In the genomic region with DNA sequence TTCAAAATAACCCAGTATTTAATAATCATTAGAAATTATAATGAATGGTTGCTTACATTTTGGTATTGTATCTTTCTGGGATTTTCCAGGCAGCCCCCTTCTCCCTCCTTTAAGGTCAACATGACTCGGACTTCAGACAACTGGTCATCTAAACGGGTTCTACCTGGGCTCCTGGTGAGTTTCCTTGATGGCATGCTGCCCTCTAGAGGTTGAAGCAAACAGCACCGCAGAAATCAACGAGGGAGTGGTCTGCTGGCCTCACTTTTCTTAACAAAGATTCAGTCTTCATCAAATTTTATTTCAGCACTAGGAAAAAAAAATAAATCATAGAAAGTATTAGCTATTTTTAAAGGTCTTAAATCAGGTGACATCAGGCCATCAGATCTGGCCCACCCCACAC, we compare ENCODE assay signal across 10 mouse cellular contexts. TPM values are rescaled to one million over a fixed set of nuclear protein-coding genes. Genes with fewer than 3 reads are reported as not detected.
DNase-seq lines count a peak whose midpoint lies in the region; ATAC-seq and TF ChIP-seq lines count a peak whose summit lies in the region.
"Had no signal": no experiment of that assay in that cellular context is flagged by ENCODE, and none has a peak within 500 bp of the region (broad histone marks: within the 10 kb centered on the region; RNA-seq: fewer than 3 reads in every experiment).

No protein-coding gene starts in this region.

- ATAC-seq in erythroblast, adult 5-6 weeks (replicated peaks; ENCODE audit: low FRiP score, poor library complexity, severe bottlenecking): no peak

- no peak overlapping the region for H3K9ac ChIP-seq in ES-E14 (ENCODE audit: insufficient read depth, low read depth, low read length, poor library complexity, severe bottlenecking)
- H3K9ac ChIP-seq: heart, embryonic 13.5 days had no signal

- H3K4me3 ChIP-seq in ES-E14 (ENCODE audit: insufficient read depth in 1 of 2, low read depth in 1 of 2, low read length in 2 of 2, poor library complexity in 1 of 2, severe bottlenecking in 1 of 2): no peak overlapping the region
- H3K4me3 ChIP-seq: heart, embryonic 13.5 days had no signal

- no peaks in the 10 kb centered on the region for H3K9me3 ChIP-seq in ES-E14 (ENCODE audit: control insufficient read depth, insufficient read depth, low read depth, low read length)
- H3K9me3 ChIP-seq: heart, embryonic 13.5 days had no signal

- H3K36me3 ChIP-seq in ES-E14 (ENCODE audit: control insufficient read depth, insufficient read depth, low read length, poor library complexity, severe bottlenecking): no peaks in the 10 kb centered on the region
- H3K36me3 ChIP-seq: heart, embryonic 13.5 days had no signal

- no peak overlapping the region for H3K27ac ChIP-seq in ES-E14 (ENCODE audit: insufficient read depth, low read depth, low read length, poor library complexity, severe bottlenecking)
- H3K27ac ChIP-seq: heart, embryonic 13.5 days had no signal

- H3K4me1 ChIP-seq in ES-E14 (ENCODE audit: control insufficient read depth in 2 of 2, insufficient read depth in 2 of 2, low read length in 2 of 2, poor library complexity in 1 of 2): no peaks in the 10 kb centered on the region
- H3K4me1 ChIP-seq: heart, embryonic 13.5 days had no signal

- in situ Hi-C loops in ES-E14 (cut with MboI; ENCODE audit: low sequenced_read_pairs in 2 of 2, unreplicated experiment in 2 of 2): no loop called here

- peak; percentile 28 for DNase-seq in adrenal gland, postnatal 10 days
- no peak for DNase-seq in adrenal gland, adult 8-10 months
- DNase-seq in kidney, postnatal 10 days: peak; percentile 28
- no peak for DNase-seq in kidney, adult 18-20 months
- no peak for DNase-seq in ES-E14 (ENCODE audit: low read depth, low spot score)
- peak; percentile 18 to 25 for DNase-seq in lung, adult 18-20 months
- DNase-seq in MN1 (ENCODE audit: low spot score): no peak

TF ChIP-seq in ES-E14, 5 proteins besides CTCF, POLR2A, EP300 and RAD21:
- TF ChIP-seq HCFC1 (IDR thresholded peaks at IDR 0.05; ENCODE audit: borderline replicate concordance, insufficient read depth, low read length) (no peak), ZC3H11A (IDR thresholded peaks at IDR 0.05; ENCODE audit: borderline replicate concordance, low read depth, low read length) (0 out of 2 replicates have a peak, but pooled peaks have one; percentile 19)
TF ChIP-seq in ES-E14: peak in this region for 1.

RNA-seq across cellular contexts. Expression of a gene that starts 21.4 kb away (rescaled TPM):
- total RNA-seq in adrenal gland, postnatal 10 days (2021): not detected
- under 1 TPM; 0.32 to 0.91 (median 0.63) TPM for total RNA-seq in adrenal gland, adult 8-10 months (2022)
- 3.3 and 3.8 TPM in 2 replicates for total RNA-seq in ES-E14 (2012; rRNA removed)
- not detected in 2 replicates for total RNA-seq in erythroblast, adult 5-6 weeks (2015; ENCODE audit: low replicate concordance)
- total RNA-seq in erythroblast, adult 5-6 weeks (2017; ENCODE audit: low replicate concordance): not detected in 2 replicates
- total RNA-seq: layer of hippocampus, postnatal 25 days had no signal

RNA-seq across cellular contexts. Expression of a gene that starts 55.0 kb away (rescaled TPM):
- not detected for total RNA-seq in adrenal gland, postnatal 10 days (2021)
- not detected for total RNA-seq in adrenal gland, adult 8-10 months (2022)
- total RNA-seq in ES-E14 (2012; rRNA removed): not detected in 2 replicates
- not detected in 2 replicates for total RNA-seq in erythroblast, adult 5-6 weeks (2015; ENCODE audit: low replicate concordance)
- not detected in 2 replicates for total RNA-seq in erythroblast, adult 5-6 weeks (2017; ENCODE audit: low replicate concordance)

Comparison
In these comparisons a context has a peak if more than half of its experiments do, and no peak if none do; other contexts are left out.
1. DNase-seq: peak in adrenal gland, postnatal 10 days (single experiment), kidney, postnatal 10 days (single experiment) and lung, adult 18-20 months (2 of 2); none in adrenal gland, adult 8-10 months (single experiment), kidney, adult 18-20 months (single experiment), ES-E14 (single experiment) and MN1 (single experiment).